Mouse (Mus musculus) layer of hippocampus, postnatal 25 days (tissue): ENCODE measurements around the gene Grb10. TPM values are rescaled to one million over a fixed set of nuclear protein-coding genes. Genes with fewer than 3 reads are reported as not detected.

Source experiments
- DNase-seq, 2 experiments: peaks; one replicate each; pipeline ENCODE4 v3.0.0; 2022; ENCODE audit warnings: mixed read lengths in 2 of 2, low spot score in 1 of 2; ENCODE audit errors: extremely low spot score in 1 of 2
- total RNA-seq, 2 experiments: library from RNA; stranded (reverse); gene quantifications; 2 replicates each; pipeline ENCODE4 v1.2.3; 2021

The Grb10 gene
- total RNA-seq, 2 experiments from 2014 or later = 21.6 to 22.0 TPM

DNA sequence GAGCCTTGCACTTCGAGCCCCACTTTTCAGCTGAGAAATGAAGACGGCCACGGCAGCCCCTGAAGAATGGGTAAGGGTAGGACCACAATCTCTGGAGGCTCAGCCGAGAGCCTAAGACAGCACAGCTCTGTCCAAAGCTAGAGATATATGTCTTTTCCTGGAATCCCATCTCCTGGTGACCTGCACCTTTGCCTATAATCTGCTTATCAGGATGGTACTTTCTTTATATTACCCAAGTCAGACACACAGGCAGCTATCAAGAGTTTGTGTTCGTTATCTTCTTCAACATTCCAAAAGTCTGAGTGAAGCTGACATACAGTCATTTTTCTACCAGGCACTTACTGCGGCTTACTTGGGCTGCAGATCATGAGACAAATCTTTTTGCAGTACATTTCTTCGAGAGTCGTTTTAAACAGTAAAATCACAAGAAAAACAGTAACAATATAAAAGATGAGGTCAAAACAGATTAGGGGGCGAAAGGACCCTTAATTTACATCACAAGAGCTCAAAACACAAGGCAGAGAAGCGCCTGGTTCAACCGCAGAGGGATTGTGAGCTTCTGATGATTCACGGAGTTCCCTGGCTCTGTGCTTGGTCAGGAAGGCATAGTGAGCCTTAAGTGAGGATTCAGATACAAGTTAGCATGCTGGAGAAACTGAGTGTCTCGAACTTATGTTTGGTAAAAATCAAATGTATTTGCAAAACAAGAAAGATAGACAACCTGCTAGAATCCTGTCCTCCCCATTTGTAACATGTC is 157.3 kb downstream of the Grb10 start:
- no peak for DNase-seq

Other genes starting within 250 kb of the Grb10 start
- gene Fignl1, start 229.7 kb downstream of the Grb10 start, total RNA-seq = 1 to 10 TPM; 1.1 to 2.6 TPM
- gene Ddc, start 140.5 kb downstream of the Grb10 start, total RNA-seq = 10 to 100 TPM; 11.8 to 12.2 TPM